Mouse (Mus musculus): ENCODE results near the gene Samd4b.

GRCm38 (mm10) chr7:28578543-28579053 lies 19.3 kb downstream of the Samd4b start:
- TF ChIP-seq CTCF (IDR thresholded peaks at IDR 0.05; ENCODE audit: low read depth) = no peak
- TF ChIP-seq EP300 (IDR thresholded peaks at IDR 0.05; ENCODE audit: low read depth) = no peak
